Mouse (Mus musculus): ENCODE results near the gene Emp3.
A peak's percentile ranks its signal among the peaks of the same experiment; 100 is the strongest.
"Not testable (repeated sequence)": the region's sequence is repeated elsewhere in the genome, so short reads cannot be mapped to it uniquely, and the experiment has no call there.

Emp3 gene

DNA sequence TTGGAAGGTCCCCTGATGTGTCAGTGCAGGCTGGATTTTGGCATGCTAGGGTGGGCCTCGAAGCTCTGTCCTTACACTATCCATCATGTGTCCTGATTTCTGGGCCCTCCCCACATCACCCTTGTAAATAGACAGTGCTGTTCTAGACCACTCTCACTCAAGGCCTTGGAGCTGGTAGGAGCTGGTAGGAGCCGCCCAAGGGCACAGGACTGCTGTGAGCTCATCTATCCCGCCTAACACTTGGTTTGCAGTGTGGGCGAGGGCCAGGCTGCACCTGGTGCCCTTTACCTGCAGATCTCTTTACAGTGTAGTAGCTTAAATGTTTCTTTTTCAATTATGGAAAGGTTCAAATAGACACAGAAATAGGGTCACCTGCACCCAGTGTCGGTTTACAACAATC, 6.2 kb downstream of the Emp3 start:
- no peak for DNase-seq (ENCODE audit: low spot score)

DNA sequence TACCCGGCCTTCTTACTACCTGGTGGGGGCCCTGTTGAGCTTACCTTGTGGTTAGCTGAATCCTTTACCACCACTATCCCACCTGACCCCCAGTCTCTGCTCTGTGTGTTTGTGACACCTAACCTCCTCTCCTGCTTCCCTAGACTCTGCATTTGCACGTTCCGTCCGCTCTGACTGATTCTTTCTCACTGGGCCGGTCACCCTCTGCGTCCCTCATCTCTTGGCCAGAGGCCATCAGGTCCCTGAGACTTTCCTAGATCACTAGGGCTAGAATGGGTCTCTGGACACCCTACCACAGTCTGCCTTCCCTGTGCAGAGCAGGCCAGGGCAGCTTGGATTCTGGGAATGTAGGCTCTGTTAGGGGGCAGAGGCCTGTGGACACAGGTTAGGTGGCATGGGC, 7.1 kb downstream of the Emp3 start:
- no peak for DNase-seq (ENCODE audit: low spot score)

DNA sequence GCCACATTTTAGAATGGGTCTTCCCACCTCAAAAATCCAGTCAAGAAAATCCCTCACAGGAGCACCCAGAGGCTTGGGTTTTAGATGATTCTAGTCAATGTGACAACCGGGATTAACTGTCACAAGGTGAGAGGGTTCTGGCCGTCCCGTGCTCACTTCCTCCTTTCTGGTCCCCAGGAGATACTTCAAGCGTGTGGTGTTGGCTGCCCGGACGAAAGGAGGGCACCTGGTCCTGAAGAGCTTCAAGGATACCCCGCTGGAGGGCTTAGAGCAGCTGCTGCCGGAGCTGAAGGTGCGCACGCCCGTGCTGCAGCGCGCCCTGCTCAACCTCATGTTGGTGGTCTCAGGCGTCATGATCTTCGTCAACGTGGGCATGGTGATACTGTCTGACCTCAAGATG, 12.1 kb downstream of the Emp3 start:
- DNase-seq (ENCODE audit: low spot score), result no peak

DNA sequence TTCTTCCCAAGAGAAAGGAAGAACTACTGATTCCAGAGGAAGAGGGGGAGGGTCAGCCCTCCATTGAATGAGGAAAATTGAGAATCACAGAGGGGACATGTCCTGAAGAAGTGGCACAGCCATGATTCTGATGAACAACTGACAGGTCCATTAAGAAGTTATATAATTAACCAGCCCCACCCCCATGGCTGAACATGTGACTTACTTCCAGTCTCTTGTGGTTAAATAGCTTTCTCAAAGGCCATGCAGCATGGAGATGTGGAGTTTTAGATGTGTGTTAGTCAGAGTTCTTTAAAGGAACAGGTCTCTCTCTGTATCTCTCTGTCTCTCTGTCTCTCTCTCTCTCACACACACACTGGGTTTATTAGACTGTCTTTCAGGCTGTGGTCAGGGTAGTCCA, 12.8 kb downstream of the Emp3 start:
- DNase-seq (ENCODE audit: low spot score), result no peak

DNA sequence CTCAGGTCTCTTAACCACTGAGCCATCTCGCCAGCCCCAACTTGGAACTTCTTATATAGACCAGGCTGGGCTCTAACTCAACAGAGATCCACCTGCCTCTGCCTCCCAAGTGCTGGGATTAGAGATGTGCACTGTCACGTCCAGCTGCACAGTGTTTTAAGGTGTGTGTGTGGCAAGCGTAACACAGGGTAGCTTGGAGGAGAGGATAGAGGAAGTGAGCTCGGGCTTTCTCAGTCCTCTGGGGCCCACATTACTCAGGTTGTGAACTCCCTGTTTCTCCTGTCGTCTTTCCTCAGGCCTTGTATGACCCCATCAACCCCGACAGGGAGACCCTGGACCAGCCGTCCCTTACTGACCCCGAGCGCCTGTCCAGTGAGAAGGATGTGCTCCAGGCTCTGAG, 14.6 kb downstream of the Emp3 start:
- DNase-seq (ENCODE audit: low spot score), result no peak

DNA sequence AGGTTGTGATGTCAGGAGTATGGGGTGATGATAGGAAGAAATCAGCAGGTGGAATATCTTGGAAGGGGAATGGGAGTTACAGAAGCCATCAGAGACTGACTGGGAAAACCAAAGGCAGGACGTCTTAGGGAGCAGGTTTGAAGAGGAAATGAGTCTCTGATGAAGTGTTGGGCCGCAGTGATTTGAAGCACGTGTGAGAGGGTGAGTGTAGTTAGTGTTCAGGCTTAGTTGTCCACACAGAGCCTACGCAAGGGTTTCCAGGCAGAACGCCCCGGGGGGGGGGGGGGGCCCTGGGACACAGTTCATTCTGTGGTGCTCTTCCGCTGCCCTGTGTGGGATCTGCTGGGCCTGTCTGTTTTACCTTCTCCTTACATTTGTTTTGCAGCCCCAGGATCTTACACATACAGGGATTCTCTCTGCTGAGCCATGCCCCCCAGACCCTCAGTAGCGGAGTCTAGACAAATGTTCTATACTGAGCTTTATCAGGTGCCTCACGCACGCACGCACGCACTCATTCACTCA, 18.7 kb downstream of the Emp3 start:
- DNase-seq (ENCODE audit: low spot score), result no peak

DNA sequence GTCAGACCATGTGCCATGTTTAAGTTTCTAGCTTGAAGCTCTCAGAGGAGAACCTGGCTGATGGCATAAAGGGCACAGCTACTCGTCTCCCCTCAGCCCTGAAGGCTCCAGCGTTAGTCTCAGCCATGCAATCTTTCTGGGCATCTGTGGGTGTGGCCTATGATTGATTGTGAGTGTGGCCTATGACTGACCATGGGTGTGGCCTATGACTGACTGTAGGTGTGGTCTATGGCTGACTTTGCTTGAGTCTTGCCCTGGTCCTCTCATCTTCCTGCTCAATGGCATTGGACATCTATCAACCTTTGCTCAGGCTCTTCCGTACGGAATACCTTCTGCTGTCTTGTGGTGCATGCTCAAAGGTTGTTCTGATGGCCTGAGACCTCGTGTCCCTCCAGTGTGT, 19.6 kb downstream of the Emp3 start:
- DNase-seq (ENCODE audit: low spot score), result no peak

DNA sequence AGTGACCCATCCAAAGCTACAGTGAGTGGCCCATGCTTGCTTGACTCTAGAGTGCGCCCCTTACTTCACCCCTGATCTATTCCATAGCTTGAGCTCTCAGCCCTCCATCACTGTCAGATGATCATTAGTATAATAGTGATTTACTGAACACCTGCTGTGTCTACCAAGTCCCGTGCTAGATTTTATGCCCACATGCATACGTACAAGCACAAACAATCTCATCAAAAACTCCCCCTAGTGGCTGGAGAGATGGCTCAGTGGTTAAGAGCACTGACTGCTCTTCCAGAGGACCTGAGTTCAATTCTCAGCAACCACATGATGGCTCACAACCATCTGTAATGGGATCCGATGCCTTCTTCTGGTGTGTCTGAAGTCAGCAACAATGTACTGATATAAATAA, 23.1 kb downstream of the Emp3 start:
- not testable (repeated sequence) for DNase-seq (ENCODE audit: low spot score)

DNA sequence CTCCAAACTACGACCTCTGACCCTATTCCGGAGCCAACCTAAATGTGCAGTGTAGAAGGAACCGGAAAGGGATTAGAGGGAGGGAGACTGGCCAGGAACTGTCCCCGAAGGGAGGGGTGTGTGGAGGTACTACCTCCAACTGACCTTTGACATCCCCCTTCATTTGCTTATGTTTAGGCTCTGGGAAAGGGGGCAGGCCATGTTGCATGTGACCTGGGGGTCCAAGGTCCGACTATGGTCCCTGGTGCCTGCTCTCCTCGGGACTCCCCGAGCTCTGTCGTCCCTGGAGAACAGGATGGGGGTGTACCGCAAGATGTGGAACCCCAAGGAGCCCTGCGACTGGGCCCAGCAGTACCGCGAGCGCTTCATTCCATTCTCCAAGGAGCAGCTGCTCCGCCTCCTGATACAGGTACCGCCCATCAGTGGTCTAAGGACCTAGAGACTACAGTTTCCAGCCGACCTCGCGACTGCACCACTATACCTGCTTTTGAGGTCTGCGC, 23.9 kb downstream of the Emp3 start:
- DNase-seq (ENCODE audit: low spot score), result peak; percentile 61

DNA sequence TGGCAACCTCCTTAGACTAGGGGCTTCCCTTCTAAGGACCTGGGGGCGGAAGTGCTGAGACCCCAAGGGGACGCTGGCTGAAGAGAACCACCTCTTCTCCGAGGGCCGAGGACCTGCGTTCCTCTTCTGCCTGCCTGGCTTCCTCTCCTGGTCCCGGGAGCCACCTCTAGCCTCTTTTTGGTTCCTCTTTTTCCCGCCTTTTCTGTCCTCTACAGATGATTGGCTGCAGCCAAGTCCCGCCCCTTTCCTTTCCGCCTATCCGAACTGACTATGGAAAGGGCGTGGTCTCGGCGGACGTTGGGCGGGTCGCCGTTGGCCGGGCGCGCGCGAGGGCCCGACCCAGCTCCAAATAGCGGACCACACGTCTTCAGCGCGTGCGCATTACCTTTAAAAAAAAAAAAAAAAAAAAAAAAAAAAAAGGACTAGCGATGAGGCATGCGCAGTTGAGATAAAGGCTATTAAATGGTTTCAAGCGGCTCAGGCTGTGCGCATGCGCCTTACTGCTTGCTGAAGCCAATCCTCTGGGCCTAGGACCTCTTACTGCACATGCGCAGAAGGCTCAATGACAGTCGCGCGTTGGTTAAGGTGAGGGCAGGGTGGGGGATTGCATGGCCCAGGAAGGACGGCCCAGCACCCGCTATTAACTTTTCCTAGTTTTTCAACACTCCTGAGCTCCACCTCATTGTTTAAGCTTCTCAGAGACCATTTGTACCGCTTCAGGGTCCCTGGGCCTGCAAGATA, 24.5 kb downstream of the Emp3 start, which contains the start of the genes Syngr4 and Tmem143:
TSS of gene Syngr4 (minus strand) at position 198 of the 741 bp plus-strand sequence.
TSS of gene Tmem143 (plus strand) at position 425 of the 741 bp plus-strand sequence.
- peak; percentile 96 for DNase-seq (ENCODE audit: low spot score)

DNA sequence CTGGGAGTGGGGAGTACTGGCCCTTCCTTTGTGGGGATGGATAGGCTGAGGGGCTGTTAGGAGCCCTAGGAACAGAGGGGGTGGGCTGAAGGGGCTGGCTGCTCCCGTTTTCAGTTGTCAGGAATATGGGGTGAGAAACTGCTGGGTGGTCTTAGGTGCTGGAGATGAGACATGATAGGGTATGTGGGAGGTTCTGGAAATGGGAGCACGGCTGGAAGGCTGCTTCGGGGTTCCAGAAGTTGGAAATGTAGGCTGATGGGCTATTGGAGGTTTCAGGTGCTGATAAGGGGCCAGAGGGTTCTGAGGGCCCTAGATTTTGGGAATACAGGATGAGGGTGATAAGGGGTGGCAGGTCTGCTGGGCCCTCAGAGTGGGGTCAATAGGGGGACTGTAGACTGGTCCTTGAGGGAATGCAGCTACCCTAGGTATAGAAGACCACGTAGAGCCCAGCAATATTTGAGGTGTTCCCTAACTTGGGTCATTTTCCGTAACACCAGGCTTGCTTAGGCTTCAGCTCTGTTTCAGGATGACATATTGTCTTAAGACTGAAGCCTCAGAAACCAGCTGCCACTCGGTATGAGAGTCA, 25.2 kb downstream of the Emp3 start:
- DNase-seq (ENCODE audit: low spot score), result no peak

DNA sequence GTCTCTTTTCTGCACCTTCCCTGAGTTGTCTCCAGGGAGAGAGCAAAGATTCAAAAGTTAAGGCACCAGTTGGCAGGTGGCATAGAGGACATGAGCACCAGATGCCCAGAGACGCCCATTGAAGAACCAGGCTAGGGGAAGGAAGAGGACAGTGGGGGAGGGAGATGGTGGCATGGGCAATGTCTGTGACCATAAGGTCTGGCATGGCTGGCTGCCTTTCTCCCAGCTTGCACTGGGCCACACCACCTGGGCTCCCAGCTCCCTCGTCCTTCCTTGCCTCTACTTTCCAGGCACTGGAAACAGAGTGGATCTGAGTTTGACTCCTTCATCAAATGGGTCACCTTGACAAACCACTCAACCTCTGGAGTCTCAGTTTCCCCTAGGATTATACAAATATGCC, 28.6 kb downstream of the Emp3 start:
- no peak for DNase-seq (ENCODE audit: low spot score)

DNA sequence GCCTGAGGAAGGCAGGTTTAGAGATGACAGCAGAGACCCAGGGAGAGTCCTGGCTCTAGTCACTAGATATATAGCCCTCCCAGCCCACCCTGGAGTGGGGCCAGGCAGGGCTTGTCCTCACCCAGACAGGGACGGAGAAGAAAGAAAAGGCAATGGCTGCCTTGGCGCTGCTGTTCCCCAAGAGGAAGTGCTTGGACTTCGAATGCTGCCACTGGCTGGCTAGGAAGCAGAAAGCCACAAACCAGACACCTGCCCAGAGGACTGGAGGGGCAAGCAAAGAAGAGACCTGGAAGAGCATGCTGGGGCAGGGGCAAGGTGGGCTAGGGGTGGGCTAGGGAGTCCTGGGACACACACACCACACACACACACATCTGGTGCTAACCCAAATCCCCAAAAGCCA, 34.0 kb downstream of the Emp3 start:
- DNase-seq (ENCODE audit: low spot score), result no peak

DNA sequence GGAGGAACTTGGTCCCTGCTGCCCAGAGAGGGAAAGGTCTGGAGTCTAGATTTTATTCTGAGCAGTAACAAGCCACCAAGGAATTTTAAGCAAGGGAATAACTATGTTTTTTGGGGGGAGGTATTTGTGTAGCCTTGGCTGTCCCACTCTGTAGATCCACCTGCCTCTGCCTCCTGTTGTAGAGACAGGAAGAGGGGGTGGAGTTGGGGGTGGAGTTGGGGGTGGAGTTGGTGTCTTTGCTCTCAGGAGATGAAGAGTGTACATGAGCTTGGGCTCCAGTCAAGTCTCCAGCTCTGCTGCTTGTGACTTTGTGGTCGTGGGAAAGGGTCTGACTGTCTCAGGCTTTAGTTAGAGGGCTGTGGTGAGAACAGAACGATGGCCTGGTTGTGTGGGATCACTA, 40.2 kb downstream of the Emp3 start:
- DNase-seq (ENCODE audit: low spot score), result no peak

DNA sequence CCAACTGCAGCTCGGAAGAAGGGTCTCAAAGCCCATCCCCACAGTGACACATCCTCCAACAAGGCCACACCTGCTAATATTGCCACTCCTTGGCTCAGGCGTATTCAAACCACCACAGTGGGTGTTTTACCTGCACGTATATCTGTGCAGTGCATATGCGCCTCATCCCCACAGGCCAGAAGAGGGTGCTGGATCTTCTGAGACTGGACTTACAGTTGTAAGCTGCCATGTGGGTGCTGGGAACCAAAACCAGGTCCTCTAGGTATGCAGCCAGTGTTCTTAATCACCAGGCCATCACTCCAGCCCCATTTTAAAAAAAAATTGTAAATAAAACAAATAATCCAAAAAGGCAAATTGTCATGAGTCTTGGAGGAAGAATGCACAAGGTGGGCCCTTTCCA, 40.7 kb downstream of the Emp3 start:
- DNase-seq (ENCODE audit: low spot score), result no peak

DNA sequence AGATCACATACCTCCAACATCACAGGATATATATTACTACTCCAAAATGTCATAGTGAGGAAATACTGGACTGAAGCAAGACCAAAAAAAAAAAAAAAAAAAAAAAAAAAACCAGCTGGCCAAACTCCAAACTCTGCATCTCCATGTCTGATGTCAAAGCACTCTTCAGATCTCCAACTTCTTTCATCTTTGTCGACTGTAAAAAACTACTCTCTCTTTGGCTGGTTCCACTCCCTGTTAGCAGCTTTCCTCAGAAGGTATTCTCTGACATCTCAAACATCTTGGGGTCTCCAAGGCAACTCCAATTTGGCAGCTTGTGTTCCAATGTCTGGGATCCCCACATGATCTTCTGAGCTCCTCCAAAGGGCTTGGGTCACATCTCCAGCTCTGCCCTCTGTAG, 42.9 kb downstream of the Emp3 start, which contains the start of gene Grin2d:
TSS of gene Grin2d (minus strand) at position 101 of the 400 bp plus-strand sequence.
- not testable (repeated sequence) for DNase-seq (ENCODE audit: low spot score)

DNA sequence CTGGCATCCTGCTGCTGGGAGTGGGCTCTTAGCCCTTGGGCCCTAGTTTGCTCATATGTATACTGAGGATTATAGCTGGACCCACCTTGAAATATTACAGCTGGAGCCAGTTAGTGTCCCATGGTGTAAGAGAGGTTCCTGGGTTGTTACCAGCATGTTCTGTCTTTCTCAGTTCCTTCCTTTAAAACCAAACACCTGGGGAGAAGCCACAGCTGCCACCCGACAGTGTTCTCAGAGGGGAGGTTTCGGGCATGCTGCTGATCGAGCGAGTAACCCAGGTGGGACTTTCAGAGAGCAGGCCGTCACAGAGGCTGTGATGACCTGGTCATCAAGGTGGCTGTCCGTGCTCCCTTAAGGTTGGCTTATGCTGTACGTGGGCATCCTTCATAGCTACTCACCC, 44.3 kb downstream of the Emp3 start:
- no peak for DNase-seq (ENCODE audit: low spot score)

DNA sequence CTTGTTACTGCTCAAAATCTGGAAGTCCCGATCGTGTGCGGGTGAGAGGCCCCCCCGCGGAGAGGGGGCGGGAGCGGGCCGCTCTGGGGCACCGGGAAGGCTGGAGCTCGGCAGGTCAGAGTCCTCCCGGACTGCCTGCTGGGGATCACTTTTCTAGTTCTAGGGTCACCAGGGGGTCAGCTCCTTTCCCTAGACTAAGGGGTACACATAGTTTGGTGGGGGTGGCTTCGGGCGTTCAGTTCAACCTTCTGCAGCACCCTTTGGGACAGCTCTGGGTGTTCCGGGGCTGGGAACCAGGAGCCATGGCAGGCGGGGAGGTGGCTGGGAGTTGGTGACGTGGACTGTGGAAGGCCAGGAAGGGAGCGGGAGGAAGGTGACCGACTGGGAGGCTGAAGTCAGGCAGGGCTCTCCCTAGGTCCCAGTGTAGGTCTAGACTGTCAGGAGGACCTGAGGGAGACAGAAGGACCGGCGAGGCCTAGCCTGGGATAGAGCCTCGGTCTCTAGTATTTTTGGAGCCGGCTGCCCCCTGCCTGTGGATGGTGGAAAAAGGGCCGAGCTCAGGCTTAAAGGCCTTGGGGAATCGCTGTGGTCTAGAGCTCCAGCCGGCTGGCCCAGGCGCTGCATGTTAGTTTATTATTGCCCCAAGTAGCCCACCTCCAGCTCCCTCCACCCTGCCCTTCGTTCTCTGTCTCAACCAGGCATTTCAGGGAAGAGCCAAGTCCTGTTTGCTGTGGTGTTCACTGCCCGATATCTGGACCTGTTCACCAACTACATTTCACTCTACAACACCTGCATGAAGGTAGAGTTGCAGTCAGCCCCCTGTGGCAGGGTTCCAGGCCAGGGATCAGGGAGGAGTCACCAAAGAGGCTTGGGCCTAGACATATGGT, 47.9 kb downstream of the Emp3 start:
- DNase-seq (ENCODE audit: low spot score), result peak; percentile 61

DNA sequence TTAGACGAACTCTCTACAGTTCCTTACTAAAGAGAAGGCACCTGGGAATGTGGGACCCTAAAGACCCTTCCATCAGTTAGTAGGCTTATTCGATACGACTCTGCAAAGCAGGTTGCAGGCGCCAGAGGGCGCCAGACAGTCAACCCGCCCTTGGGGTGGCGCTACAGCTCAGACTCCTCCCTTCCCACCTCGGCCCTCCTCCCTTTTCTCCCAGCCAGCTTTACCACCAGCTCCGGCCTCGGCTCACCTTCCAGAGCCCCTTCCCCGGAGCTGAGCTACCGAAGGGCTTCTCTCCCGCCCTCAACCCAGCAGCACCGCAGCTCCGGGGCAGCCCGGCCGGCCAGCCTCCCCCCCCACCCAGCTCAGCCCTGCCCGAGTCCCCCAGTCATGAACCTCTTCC, 48.6 kb downstream of the Emp3 start, which contains the start of gene Kdelr1:
TSS of gene Kdelr1 (plus strand) at position 149 of the 400 bp plus-strand sequence.
- peak; percentile 90 for DNase-seq (ENCODE audit: low spot score)

DNA sequence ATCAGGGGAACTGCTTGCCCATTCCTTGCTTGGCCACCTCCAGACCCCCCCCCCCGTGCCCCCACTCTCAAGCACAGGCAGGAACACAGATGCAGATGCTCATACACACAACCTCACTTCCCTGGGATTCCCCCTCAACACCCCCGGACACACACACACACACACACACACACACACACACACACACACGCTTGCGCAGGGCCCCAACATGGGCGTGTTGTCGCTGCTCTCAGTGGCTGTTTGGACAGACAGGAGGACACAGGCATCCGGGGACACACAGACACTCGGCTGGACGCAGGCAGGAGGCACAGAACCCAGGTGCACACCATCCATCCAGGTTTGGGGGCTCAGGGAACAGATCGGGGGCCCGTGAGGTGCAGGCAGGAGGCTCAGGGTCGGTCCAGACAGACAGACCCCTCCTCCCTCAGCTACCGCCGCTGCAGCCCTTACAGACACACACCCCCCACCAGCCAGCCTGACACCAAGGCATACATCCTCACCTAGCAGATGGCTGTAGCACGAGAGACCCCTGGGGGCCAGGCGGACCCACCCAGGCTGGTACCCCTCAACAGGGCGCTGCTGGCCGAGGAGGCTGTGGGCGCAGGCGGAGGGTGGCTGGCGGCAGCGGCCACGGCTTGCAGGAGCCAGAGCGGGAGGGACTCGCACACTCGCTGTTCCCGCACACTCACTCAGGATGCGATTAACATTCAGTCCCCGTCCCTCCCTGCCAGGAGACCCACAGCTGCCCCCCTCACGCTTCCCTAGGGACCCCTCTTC, 50.7 kb downstream of the Emp3 start:
- DNase-seq (ENCODE audit: low spot score), result no peak

DNA sequence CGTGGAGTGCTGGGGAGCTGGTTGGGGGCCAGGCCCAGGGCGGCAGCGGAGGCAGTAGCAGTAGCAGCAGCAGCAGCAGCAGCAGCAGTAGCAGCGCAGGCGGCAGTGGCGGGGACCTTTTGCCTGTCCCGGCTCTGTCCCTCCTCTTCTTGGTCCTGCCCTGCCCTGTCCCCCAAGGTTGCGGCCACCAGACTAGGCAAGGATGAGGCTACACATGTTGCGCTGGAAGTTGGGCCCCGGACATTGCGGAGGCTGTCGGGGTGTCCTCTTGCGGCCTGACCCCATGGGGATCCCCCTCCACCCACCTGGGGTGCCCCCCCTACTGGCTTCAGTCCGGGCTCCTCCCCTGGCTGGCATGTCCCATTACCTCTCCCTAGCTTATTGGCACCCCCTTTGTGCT, 51.4 kb downstream of the Emp3 start:
- DNase-seq (ENCODE audit: low spot score), result no peak
